Mouse (Mus musculus): ENCODE results near the gene Mpnd. TPM values are rescaled to one million over a fixed set of nuclear protein-coding genes. Genes with fewer than 3 reads are reported as not detected.

The Mpnd gene
- total RNA-seq (2021): 10 to 100 TPM; 87.3 to 90.5 TPM
- 179 and 197 TPM in 2 replicates for polyA plus RNA-seq (2012; rRNA removed)
- long read RNA-seq, transcript Mpnd-204 (13 exons, 1,701 nt): major isoform, 109 of 146 reads
- long read RNA-seq, partial matches to known transcripts: 29 of 146 reads
- long read RNA-seq, other reads (novel, unspliced or antisense): 8 of 146 reads

DNA sequence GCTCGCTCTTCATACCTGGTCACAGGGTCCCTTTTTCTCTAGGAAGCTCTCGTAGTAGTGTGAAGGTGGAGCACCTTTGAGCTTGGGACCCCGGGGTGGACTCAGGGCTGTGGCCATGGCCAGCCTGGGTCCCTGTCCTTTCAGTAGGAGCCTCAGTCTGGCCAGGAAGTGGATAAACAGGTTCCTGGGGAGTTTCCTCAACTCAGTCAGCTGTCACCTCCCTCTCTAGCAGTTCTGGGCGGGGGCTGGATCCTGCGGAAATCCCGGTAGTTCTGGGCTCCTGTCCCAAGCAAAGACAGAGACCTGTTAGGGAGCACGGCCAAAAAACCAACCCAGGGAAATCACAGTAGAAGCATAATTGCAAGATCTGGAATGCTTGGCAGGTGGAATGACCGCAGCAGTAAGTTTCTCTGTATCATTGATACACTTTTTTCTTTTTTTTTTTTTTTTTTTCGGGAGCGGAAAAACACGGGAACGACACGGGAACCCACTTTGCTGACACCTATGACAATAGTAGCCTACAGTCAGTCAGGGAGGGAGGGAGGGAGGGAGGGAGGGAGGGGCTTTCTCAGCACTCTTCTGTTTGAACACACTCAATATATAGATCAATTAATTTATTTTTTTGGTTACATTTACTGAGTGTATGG is at the start of gene Mpnd, which contains the start of gene Stap2:
Gene Mpnd, plus strand, starts transcription at position 297 of the 647 bp plus-strand sequence.
Gene Stap2, minus strand, starts transcription at position 170 of the 647 bp plus-strand sequence.
- DNase-seq: peak; percentile 65

DNA sequence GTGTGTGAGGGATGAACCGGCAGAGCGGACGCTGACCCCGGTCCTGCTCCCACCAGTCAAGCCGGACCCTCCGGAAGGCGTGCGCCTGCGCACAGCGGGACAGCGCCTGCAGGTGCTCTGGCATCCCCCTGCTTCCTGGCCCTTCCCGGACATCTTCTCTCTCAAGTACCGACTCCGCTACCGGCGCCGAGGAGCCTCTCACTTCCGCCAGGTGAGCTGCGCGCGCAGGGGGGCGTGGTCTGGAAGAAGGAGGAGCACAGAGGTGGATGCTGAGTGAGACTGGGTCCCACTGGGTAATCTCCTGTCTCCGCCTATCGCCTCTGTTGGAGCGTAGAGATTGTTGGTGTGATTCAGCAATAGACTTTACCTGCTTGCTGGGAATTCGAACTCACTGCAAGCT is 49.4 kb upstream of the Mpnd start:
- peak; percentile 50 for DNase-seq

DNA sequence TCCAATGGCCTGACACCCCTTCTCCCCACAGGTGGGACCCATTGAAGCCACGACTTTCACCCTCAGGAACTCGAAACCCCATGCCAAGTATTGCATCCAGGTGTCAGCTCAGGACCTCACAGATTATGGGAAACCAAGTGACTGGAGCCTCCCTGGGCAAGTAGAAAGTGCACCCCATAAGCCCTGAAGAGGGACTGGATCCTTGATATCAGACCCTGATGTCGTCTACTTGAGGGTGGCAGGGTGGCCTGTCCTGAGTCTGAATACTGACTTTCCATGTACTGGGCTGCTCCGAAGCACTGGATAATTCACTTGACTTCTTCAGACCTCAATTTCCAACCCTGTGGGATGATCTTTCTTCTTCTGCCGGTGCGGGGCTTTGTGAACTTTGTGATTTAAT is 48.9 kb upstream of the Mpnd start:
- DNase-seq: no peak

DNA sequence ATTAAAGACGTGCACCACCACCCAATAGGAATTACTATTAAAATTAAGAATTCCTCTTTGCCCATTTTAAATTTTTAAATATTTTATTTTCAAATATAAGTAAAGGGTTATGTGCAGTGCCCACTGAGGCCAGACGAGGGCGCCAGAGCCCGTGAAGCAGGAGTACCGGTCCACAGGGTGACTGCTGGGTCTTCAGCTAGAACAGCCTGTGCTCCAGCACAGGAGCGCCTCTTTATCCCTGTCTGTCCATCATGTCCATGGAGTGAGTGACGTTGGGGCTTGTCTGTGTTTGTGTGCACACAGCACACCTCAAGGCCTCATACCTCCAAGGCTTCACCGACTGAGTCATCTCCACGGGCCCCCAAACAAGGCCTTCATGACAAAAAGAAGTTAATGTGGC is 48.3 kb upstream of the Mpnd start:
- DNase-seq: peak; percentile 72

DNA sequence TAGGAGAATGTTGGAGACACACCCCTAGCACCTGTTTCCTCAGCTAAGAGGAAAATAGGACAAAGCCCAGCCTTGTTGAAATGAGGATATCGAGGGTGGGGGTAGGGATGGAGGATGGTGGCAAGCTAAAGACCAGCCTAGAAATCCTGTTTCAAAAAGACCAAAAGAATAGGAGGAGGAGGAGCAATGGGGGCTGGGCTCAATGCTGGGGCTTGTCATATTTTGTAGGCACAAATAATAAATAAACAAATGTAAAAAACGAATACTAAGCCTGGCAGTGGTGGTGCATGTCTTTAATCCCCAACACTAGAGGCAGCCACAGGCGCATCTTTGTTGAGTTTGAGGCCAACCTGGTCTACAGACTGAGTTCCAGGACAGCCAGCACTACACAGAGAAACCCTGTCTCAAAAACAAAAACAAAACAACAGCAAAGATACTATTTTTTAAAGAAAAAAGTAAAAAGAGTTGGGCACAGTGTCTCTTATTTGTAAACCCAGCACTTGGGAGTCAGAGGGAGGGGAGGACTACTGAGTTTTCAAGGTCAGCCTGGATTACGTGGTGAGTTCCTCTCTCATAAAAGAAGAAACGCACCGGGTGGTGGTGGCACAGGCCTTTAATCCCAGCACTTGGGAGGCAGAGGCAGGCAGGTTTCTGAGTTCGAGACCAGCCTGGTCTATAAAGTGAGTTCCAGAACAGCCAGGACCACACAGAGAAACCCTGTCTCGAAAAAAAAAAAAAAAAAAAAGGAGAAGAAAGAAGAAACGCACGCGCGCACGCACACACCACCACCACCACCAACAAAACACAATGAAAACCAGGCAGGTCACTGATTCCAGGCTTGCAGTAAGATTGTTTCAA is 47.6 kb upstream of the Mpnd start:
- DNase-seq: no peak

DNA sequence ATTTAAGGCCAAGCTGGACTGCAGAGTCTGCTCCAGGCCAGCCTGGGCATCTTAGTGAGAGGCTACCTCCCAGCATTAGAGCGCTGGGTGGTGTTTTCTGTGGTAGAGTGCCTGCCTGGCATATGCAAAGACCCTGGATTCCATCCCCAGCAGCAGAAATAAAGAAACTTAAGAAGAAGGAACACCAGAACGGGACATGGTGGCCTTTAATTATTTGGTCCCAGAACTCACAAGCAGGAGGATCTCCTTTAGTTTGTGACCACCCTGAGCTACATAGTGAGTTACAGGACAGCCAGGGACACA is 47.0 kb upstream of the Mpnd start:
- DNase-seq: no peak

DNA sequence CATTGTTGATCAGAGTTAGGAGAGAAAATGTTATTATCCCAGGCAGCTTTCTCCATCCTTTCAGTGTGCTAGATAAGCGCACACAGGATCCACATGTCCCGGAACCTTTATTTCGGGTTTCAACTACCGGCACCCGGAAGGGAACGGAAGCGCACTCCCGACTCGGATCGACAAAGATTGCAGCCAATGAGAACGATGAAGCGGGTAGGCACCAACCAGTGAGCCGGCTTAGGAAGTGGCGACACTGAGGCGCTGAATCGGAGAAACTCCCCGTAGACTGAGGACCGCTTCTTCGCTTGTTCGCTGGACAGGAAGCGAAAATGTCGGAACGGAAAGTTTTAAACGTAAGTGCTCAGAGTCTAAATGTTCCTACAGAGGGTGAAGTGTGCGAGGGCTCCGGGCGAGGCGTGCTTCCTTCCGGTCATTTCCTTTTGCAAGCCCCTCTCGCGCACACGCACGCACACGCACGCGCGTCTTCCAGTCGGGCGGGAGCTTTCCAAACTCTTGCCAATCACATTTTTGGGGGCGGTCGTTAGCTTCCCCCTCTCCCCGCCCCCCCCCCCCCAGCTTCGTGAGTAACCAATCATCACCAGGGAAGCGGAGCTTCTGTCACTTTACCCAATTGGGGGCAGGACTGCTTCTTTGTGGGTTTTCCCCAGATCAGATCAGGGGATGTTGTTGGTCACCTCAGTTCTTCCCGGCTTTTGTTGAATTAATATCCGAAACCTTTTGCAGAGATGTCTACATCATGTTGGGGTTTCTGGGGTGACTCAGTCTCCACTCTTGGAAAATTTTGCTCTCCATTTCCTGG is 46.4 kb upstream of the Mpnd start, which contains the start of gene Yju2:
Gene Yju2, plus strand, starts transcription at position 182 of the 811 bp plus-strand sequence.
- peak; percentile 94 for DNase-seq

DNA sequence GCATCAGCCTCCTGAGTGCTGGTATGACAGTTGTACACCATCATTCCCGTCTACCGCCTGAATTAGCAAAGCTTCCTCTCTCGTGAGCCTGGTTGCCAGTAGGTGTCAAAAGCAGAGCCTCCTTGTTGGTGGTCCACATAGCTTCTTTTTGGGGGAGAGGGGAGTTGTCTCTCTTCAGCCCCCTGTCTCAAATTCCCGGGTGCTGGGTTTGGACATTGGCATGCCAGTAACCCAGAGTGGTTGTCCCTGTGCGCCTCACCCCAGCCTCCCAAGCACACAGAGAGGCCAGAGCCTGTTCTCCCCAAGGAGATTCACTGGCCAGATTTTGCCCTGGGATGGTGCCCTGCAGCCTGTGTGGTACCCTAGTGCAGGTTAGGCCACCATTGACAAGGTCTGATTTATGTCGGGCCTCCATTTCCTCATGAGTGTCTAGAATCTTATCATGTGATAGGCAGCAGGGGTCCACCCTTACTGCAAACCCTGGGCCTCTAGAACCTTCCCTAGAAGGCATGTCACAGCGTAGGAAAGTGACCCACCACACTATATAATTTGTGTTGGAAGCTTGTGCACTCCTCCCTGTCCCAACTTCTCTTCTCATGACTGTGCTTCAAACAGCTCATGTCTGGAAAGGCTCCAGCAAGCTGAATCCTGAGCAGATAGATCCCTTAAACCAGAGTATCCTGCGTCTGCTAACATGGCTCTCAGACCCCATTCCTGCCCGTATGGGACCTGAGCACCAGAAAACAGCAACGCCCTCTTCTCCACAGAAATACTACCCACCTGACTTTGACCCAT is 45.4 kb upstream of the Mpnd start:
- no peak for DNase-seq

DNA sequence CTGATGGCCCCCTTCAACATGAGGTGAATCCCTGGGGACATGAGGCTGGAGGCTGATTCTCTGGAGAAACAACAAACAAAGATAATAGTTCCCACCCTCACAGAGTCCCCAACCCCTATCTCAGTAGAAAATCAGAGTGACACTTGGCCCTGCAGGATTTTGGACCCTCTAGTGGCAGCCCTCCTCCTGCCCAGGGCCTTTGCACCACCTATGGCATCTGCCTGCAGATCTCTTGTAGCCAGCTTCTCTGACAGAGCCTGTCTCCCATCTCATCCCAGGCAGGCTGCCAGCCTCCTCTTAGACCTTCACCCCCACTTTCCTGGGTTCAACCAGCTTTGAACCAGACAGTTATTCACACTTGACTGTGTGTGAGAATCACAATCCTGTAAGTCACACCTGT is 44.7 kb upstream of the Mpnd start:
- DNase-seq: no peak

DNA sequence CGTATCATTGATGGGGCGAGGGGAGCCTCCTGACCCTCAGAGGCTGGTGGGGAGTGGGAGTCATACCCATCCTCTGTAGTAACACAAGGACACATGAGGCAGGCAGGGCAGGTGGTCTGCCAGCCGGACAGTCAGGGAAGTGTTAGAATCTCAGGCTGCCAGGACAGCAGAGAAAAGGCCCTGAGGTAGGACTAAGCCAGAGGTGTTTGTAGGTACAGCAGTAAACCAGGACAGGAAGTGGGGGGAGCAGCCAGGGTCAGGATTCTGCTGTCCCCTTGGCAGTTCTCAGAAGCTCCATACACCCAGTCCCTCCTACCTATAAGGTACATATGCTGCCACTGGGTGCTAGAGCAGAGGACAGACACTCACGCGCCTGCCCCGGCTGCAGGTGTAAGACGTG is 43.9 kb upstream of the Mpnd start:
- no peak for DNase-seq

DNA sequence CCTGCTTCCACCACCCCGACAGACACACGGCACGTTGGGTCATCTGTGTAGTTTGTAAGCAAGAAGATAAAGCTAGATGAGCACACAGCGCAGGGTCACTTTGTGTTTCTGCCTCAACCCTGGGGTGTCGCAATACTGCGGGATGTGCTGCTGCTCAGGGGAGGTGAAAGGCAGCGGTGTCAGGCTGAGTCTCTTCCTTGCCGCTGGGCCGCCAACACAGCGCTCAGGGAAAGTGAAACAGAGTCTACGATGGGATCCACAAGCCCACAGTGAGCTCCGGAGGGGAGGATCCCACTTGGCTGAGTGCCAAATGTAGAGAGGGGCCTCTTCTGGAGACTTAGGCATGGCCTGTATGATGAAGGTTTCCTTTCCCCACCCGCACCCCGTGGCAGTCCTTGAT is 42.3 kb upstream of the Mpnd start:
- no peak for DNase-seq

DNA sequence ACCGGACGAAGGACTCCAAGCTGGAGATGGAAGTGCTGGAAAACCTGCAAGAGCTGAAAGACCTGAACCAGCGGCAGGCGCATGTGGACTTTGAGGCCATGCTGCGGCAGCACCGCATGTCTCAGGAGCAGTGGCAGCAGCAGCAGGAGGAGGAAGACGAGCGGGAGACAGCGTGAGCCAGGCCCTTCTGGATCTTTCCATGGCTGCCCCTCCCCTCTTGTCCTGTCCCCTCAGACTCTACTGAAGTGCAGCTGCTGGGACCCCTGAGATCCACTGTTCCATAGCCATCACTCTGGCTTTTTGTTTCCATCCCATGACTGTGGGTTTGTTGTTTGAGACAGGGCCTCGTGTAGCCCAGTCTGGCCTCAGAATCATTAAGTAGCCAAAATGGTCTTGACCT is 41.0 kb upstream of the Mpnd start:
- no peak for DNase-seq

DNA sequence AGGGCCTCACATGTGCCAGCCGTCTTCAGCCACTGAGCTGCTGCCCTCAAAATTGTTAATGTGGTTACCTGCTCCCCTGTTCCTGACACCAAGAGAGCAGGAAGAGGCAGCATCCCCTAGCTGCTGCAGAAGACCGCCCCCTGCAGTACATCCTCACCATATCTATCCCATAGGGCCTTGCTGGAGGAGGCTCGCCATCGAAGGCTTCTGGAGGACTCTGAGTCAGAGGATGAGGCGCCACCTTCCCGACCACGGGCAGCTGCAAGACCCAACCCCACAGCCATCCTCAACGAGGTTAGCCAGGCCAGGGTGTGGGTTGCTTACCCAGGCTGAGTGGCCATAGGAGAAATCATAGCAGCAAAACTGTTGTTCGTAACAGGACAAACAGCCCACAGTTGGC is 40.5 kb upstream of the Mpnd start:
- DNase-seq: no peak

DNA sequence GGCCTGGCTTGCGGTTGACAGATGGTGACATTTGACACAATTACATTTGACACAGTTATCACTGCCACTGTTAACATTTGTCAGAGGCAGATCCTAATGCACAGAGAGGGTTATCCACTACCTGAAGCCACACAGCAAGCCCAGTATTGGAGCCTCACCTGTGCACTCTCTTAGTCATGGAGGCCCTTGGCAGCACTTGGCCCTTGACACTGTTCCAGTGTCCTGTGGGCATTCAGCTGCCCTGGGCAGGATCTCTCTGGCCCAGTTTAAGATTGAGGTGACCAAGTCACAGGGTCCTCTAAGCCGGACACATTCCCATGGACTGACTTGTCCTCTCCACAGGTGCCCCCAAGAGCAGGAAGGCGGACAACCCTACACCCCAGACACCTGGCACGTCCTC is 38.3 kb upstream of the Mpnd start:
- DNase-seq: no peak

DNA sequence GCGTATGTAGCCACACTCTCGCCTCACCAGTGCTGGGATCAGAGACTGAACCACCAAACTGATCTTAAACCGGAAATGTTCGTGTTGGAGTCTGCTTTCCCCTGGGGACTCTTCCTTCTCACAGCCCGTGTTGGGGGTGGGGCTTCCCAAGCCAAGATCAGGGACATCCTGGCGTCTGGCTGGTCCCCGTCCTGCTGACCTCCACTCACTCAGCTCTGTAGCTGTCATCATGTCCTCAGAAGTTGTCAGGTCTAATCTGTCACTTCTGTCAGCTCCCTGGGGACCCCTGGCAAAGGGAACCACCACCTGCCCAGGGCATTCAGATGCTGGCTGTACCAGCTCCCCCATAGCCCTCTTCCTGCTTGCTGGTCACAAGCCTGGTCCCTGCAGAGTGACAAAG is 37.3 kb upstream of the Mpnd start:
- no peak for DNase-seq

DNA sequence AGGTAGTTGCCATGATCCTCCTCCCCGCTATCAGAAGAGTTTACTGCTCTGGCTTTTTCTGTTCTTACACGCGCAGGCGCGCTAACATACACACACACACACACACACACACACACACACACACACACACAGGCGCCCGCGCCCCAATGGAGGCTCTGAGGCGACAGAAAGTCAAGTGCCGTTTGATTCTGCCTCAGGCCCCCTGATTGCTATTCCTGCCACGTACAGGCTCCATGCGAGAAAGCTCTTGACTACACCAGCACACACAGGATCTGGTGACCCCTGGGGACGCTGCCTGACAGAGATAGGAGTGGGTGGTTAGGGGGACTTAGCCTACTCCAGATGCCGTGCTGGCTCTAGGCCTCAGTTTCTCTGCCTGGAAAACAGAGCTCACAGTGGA is 36.0 kb upstream of the Mpnd start:
- no peak for DNase-seq

DNA sequence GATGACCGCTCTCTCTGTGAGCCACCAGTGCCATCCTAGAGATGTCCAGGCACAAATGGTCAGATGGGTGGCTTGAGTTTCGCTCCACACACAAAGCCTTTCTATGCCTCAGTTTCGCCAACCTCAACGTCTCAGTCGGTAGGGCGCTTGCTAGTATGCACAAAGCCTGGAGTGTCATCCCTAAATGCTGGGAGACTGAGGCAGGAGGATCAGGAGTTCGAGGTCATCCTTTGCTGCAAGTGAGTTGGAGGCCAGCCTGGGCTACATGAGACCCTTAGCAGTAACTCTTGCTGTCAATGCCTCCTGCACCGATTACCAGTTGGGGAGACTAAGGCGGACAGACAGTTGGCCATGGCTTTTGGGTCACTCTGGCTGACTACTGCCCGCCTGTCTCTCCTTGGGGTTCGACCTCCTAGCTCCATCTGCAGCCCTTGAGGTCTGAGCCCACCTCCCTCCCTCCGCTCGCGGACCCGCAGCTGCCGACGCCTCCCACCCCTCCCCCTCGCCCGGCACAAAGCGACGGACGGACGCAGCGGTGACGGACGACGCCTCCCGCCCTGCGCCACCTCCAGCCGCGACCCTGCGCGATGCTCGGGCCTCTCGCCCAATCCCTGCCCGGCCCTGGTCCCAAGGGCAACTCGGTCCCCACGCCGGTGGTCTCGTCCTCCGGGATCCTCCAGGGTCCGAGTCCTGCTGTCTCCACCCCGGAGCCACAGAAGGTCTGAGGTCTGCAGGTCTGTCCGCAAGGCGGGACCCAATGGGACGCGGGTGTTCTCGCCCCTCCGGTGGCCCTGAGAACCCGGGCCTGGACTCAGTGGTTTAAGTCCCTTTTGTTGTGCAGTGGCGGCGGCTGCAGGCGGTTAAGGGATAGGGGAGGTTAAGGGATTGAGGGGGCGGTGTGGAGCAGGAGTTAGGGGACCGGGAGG is 35.3 kb upstream of the Mpnd start, which contains the start of gene Shd:
Gene Shd, plus strand, starts transcription at position 502 of the 926 bp plus-strand sequence.
- no peak for DNase-seq

DNA sequence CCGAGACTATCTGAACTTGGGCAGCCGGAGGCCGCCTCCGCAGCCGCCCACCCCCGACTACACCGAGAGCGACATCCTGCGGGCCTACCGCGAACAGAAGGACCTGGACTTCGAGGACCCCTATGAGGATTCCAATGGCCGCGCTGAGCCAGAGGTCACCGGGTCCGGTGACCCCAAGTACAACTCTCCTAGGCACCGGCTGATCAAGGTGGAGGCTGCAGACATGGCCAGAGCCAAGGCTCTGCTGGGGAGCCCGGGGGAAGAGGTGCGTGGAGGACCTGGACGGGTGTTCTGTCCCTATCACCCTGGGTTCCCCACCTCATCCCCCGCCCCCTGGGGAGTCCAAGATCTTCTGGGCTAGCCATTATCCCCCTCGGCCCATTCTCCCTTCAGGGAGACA is 34.1 kb upstream of the Mpnd start:
- no peak for DNase-seq

DNA sequence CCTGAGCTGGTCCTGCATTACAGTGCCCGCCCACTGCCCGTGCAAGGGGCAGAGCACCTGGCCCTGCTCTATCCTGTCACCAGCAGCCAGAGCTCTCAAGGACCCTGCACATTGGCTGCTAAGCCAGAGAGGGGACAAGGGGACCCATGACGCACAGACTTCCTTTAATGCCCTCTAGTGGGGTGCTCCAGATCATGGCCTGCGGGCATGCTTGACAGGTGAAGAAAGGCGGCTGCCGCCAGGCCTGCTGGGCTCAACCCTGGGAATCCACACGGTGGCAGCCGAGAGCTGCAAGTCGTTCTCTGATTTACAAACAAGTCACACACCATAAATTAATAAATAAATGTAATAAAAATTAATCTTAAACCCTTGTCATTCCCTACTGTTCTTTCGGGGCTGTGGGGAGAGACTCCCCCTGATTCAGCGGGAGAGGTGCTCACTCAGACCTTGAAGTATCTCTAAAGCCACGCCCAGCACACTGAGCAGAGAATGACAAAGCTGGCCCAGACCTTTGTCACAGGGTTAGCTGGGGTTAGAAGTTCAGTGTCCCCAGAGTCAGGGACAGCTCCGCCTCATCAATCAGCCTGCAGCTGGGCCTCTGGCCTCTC is 29.2 kb upstream of the Mpnd start:
- DNase-seq: peak; percentile 82

DNA sequence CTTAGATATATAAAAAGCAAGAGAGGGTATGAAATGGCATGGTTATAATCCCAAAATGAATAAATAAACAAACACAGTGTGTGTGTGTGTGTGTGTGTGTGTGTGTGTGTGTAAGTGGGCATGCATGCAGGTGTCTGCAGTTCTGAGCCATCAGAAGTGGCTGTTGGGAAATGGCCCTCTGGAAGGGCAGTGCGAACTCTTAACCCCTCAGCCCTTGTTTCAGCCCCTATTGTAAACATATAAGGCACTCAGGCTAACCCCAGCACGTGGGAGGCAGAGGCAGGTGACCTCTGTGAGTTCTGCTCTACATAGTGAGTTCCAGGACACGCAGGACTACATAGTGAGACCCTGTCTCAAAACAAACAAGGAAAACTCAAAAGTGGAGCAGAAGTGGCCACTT is 28.2 kb upstream of the Mpnd start:
- no peak for DNase-seq

All from adrenal gland, adult 2 months (tissue).